In genomic region chr15:69885764-69886163, GRCm38 (mm10) we compare ENCODE assay signal across 17 mouse cellular contexts.
"Had no signal": no experiment of that assay in that cellular context is flagged by ENCODE, and none has a peak within 500 bp of the region (broad histone marks: within the 10 kb centered on the region; RNA-seq: fewer than 3 reads in every experiment).

No protein-coding gene starts in this region.

- H3K4me2 ChIP-seq: kidney, embryonic 15.5 days; limb, embryonic 15.5 days; liver, embryonic 13.5 days; neural tube, embryonic 13.5 days had no signal

- H3K9me3 ChIP-seq: kidney, embryonic 15.5 days; limb, embryonic 15.5 days; liver, embryonic 13.5 days; midbrain, embryonic 10.5 days; neural tube, embryonic 13.5 days had no signal

- H3K27ac ChIP-seq: kidney, embryonic 15.5 days; limb, embryonic 15.5 days; liver, embryonic 13.5 days; midbrain, embryonic 10.5 days; neural tube, embryonic 13.5 days had no signal

- H3K27me3 ChIP-seq: kidney, embryonic 15.5 days; limb, embryonic 15.5 days; liver, embryonic 13.5 days; neural tube, embryonic 13.5 days had no signal

- H3K4me1 ChIP-seq: kidney, embryonic 15.5 days; limb, embryonic 15.5 days; liver, embryonic 13.5 days; midbrain, embryonic 10.5 days; neural tube, embryonic 13.5 days had no signal

- DNase-seq: kidney, adult 2 months; kidney, postnatal 14 days; layer of hippocampus, postnatal 36 days; liver, embryonic 13.5 days; lung, adult 18-20 months; lung, postnatal 36 days; midbrain, embryonic 14.5 days; retina, postnatal 1 day; right cerebral cortex, postnatal 4 days; spleen, adult 18-20 months; thymus, adult 2 months; thymus, postnatal 4 days had no signal

- H3K36me3 ChIP-seq: kidney, embryonic 15.5 days; limb, embryonic 15.5 days; liver, embryonic 13.5 days; midbrain, embryonic 10.5 days; neural tube, embryonic 13.5 days had no signal

- H3K4me3 ChIP-seq: kidney, embryonic 15.5 days; limb, embryonic 15.5 days; liver, embryonic 13.5 days; midbrain, embryonic 10.5 days; myocyte; neural tube, embryonic 13.5 days had no signal

- H3K9ac ChIP-seq: kidney, embryonic 15.5 days; limb, embryonic 15.5 days; liver, embryonic 13.5 days; neural tube, embryonic 13.5 days had no signal
